Mouse (Mus musculus) neural tube, embryonic 15.5 days (tissue): ENCODE measurements at regions not wholly inside any gene's neighbourhood (a gene's known extent, or its start where the extent isn't known, plus 50 kb on each side); places are given as distances from the start of the nearest gene placed in this dataset.

ENCODE experiments used
- ATAC-seq: fragments of 200-750 bp; cut with Nextera tagmentation; 2 replicates; pipeline ENCODE4 v1.8.0; 2017; ENCODE audit warnings: mild to moderate bottlenecking, moderate TSS enrichment, moderate library complexity; ENCODE audit not compliant: low FRiP score
- H3K27ac ChIP-seq: fragments of 300-500 bp; sonication (generic); replicated peaks from 2 replicates; pipeline ENCODE4 v1.5.1; 2015; ENCODE audit warnings: mild to moderate bottlenecking, inconsistent platforms
- H3K27me3 ChIP-seq: fragments of 300-500 bp; sonication (generic); replicated peaks from 2 replicates; pipeline ENCODE4 v1.6.1; 2015; ENCODE audit warnings: inconsistent platforms
- H3K36me3 ChIP-seq: fragments of 300-500 bp; sonication (generic); 2 replicates; pipeline ENCODE4 v1.6.1; 2015; ENCODE audit warnings: inconsistent platforms
- H3K4me1 ChIP-seq: fragments of 300-500 bp; sonication (generic); 2 replicates; pipeline ENCODE4 v1.6.1; 2015; ENCODE audit warnings: inconsistent platforms
- H3K4me2 ChIP-seq: fragments of 300-500 bp; sonication (generic); 2 replicates; pipeline ENCODE4 v1.6.1; 2015; ENCODE audit warnings: inconsistent platforms, mild to moderate bottlenecking, moderate library complexity
- H3K4me3 ChIP-seq: fragments of 300-500 bp; sonication (generic); replicated peaks from 2 replicates; pipeline ENCODE4 v1.5.1; 2015; ENCODE audit warnings: mild to moderate bottlenecking, inconsistent platforms
- H3K9ac ChIP-seq: fragments of 300-500 bp; sonication (generic); replicated peaks from 2 replicates; pipeline ENCODE4 v1.6.1; 2015; ENCODE audit warnings: mild to moderate bottlenecking, inconsistent platforms
- H3K9me3 ChIP-seq: fragments of 300-500 bp; sonication (generic); replicated peaks from 2 replicates; pipeline ENCODE4 v1.6.1; 2016; ENCODE audit warnings: inconsistent platforms
- WGBS: fragments of 180-500 bp; shearing (Covaris S2); methylation state at CpG from one replicate; pipeline ENCODE4 v1.1.7; 2015; ENCODE audit warnings: mixed read lengths; 5-methylcytosine and 5-hydroxymethylcytosine counted together

GRCm38 (mm10) chr19:6610051-6610450 lies 67.2 kb upstream of the Slc22a12 start:
- 19% methylated on average over 8 of the region's 8 CpGs for WGBS
- H3K4me2 ChIP-seq, result no peak overlapping the region
- H3K9me3 ChIP-seq, result no peaks in the 10 kb centered on the region
- H3K9ac ChIP-seq, result no peak overlapping the region
- H3K36me3 ChIP-seq, result no peaks in the 10 kb centered on the region
- H3K27me3 ChIP-seq, result no peaks in the 10 kb centered on the region
- no peak overlapping the region for H3K27ac ChIP-seq
- no peak for ATAC-seq
- H3K4me3 ChIP-seq, result no peak overlapping the region
- peaks cover 14% of the 10 kb centered on the region for H3K4me1 ChIP-seq

GRCm38 (mm10) chr19:6607501-6607900 lies 64.7 kb upstream of the Slc22a12 start:
- no peak overlapping the region for H3K27ac ChIP-seq
- H3K4me2 ChIP-seq, result no peak overlapping the region
- no peaks in the 10 kb centered on the region for H3K27me3 ChIP-seq
- H3K4me1 ChIP-seq, result peaks cover 14% of the 10 kb centered on the region
- no peaks in the 10 kb centered on the region for H3K36me3 ChIP-seq
- no peak overlapping the region for H3K9ac ChIP-seq
- no peaks in the 10 kb centered on the region for H3K9me3 ChIP-seq
- WGBS, result 90% methylated on average over 2 of the region's 2 CpGs
- ATAC-seq, result no peak
- H3K4me3 ChIP-seq, result no peak overlapping the region

GRCm38 (mm10) chr19:6606667-6607066 lies 63.8 kb upstream of the Slc22a12 start:
- peaks cover 11% of the 10 kb centered on the region for H3K4me1 ChIP-seq
- no peak for ATAC-seq
- H3K4me3 ChIP-seq, result no peak overlapping the region
- no peaks in the 10 kb centered on the region for H3K9me3 ChIP-seq
- H3K36me3 ChIP-seq, result no peaks in the 10 kb centered on the region
- H3K27ac ChIP-seq, result no peak overlapping the region
- no peaks in the 10 kb centered on the region for H3K27me3 ChIP-seq
- 85% methylated on average over 7 of the region's 7 CpGs for WGBS
- no peak overlapping the region for H3K4me2 ChIP-seq
- H3K9ac ChIP-seq, result no peak overlapping the region

- 69% methylated on average over 8 of the region's 8 CpGs for WGBS
- Histone ChIP-seq H3K4me2 (no peak overlapping the region), H3K4me3 (no peak overlapping the region), H3K36me3 (no peaks in the 10 kb centered on the region), H3K27ac (no peak overlapping the region), H3K9me3 (no peaks in the 10 kb centered on the region), H3K9ac (no peak overlapping the region), H3K27me3 (no peaks in the 10 kb centered on the region), H3K4me1 (peaks cover 2% of the 10 kb centered on the region)
- ATAC-seq, result no peak
Measured at GRCm38 (mm10) chr19:6604702-6605101, 61.9 kb upstream of the Slc22a12 start.

GRCm38 (mm10) chr19:6600873-6601530 lies 58.2 kb upstream of the Slc22a12 start:
- WGBS, result 34% methylated on average over 12 of the region's 12 CpGs
- Histone ChIP-seq H3K4me2 (no peak overlapping the region), H3K27ac (no peak overlapping the region), H3K36me3 (no peaks in the 10 kb centered on the region), H3K9ac (no peak overlapping the region), H3K27me3 (no peaks in the 10 kb centered on the region), H3K4me1 (no peaks in the 10 kb centered on the region), H3K9me3 (no peaks in the 10 kb centered on the region), H3K4me3 (no peak overlapping the region)
- ATAC-seq, result no peak

GRCm38 (mm10) chr19:6599281-6599680 lies 56.4 kb upstream of the Slc22a12 start:
- Histone ChIP-seq H3K4me1 (no peaks in the 10 kb centered on the region), H3K9me3 (no peaks in the 10 kb centered on the region), H3K27ac (no peak overlapping the region), H3K4me3 (no peak overlapping the region), H3K9ac (no peak overlapping the region), H3K4me2 (no peak overlapping the region), H3K36me3 (no peaks in the 10 kb centered on the region), H3K27me3 (no peaks in the 10 kb centered on the region)
- no peak for ATAC-seq
- WGBS, result 87% methylated on average over 3 of the region's 3 CpGs

GRCm38 (mm10) chr19:6598186-6598585 lies 55.4 kb upstream of the Slc22a12 start:
- H3K4me3 ChIP-seq, result no peak overlapping the region
- no peaks in the 10 kb centered on the region for H3K9me3 ChIP-seq
- H3K4me2 ChIP-seq, result no peak overlapping the region
- WGBS, result 86% methylated on average over 3 of the region's 3 CpGs
- H3K27me3 ChIP-seq, result no peaks in the 10 kb centered on the region
- no peak overlapping the region for H3K27ac ChIP-seq
- H3K4me1 ChIP-seq, result no peaks in the 10 kb centered on the region
- ATAC-seq, result no peak
- no peak overlapping the region for H3K9ac ChIP-seq
- no peaks in the 10 kb centered on the region for H3K36me3 ChIP-seq

- H3K4me2 ChIP-seq, result no peak overlapping the region
- H3K4me3 ChIP-seq, result no peak overlapping the region
- no peak overlapping the region for H3K27ac ChIP-seq
- no peaks in the 10 kb centered on the region for H3K27me3 ChIP-seq
- H3K4me1 ChIP-seq, result no peaks in the 10 kb centered on the region
- H3K9me3 ChIP-seq, result no peaks in the 10 kb centered on the region
- H3K36me3 ChIP-seq, result no peaks in the 10 kb centered on the region
- no peak for ATAC-seq
- WGBS, result 47% methylated on average over 9 of the region's 9 CpGs
- no peak overlapping the region for H3K9ac ChIP-seq
Measured at GRCm38 (mm10) chr19:6595801-6596200, 53.0 kb upstream of the Slc22a12 start.
